Mouse (Mus musculus): Measurements from ENCODE around the gene Wfdc8. TPM values are rescaled to one million over a fixed set of nuclear protein-coding genes. Genes with fewer than 3 reads are reported as not detected.

Gene Wfdc8
- total and polyA plus RNA-seq, 2 experiments from 2014 or later: not detected

GRCm38 (mm10) chr2:164621775-164622174 is 8.3 kb upstream of the Wfdc8 start:
- no peak overlapping the region for H3K9ac ChIP-seq
- H3K36me3 ChIP-seq (ENCODE audit: insufficient read depth): no peaks in the 10 kb centered on the region
- DNase-seq: no peak
- 84% methylated on average over 4 of the region's 4 CpGs for WGBS
- no peaks in the 10 kb centered on the region for H3K9me3 ChIP-seq (ENCODE audit: low read length)
- H3K27me3 ChIP-seq (ENCODE audit: insufficient read depth, low read length): no peaks in the 10 kb centered on the region
- TF ChIP-seq CTCF (IDR thresholded peaks at IDR 0.05; ENCODE audit: low read depth): no peak
- H3K4me2 ChIP-seq (ENCODE audit: low read depth): no peak overlapping the region
- H3K4me1 ChIP-seq (ENCODE audit: insufficient read depth): no peaks in the 10 kb centered on the region
- no peak for ATAC-seq
- H3K4me3 ChIP-seq (ENCODE audit: low read depth, low read length): no peak overlapping the region
- H3K27ac ChIP-seq (ENCODE audit: low read depth, low read length): no peak overlapping the region

GRCm38 (mm10) chr2:164619050-164619449 is 5.6 kb upstream of the Wfdc8 start:
- Histone ChIP-seq H3K9me3 (ENCODE audit: low read length) (no peaks in the 10 kb centered on the region), H3K4me1 (ENCODE audit: insufficient read depth) (no peaks in the 10 kb centered on the region), H3K9ac (no peak overlapping the region), H3K4me3 (ENCODE audit: low read depth, low read length) (no peak overlapping the region), H3K27me3 (ENCODE audit: insufficient read depth, low read length) (no peaks in the 10 kb centered on the region), H3K36me3 (ENCODE audit: insufficient read depth) (no peaks in the 10 kb centered on the region), H3K27ac (ENCODE audit: low read depth, low read length) (no peak overlapping the region), H3K4me2 (ENCODE audit: low read depth) (no peak overlapping the region)
- no peak for TF ChIP-seq CTCF (IDR thresholded peaks at IDR 0.05; ENCODE audit: low read depth)
- no peak for DNase-seq
- WGBS: 88% methylated on average over 5 of the region's 5 CpGs
- no peak for ATAC-seq

GRCm38 (mm10) chr2:164615386-164615785 is 2.0 kb upstream of the Wfdc8 start:
- no peak overlapping the region for H3K27ac ChIP-seq (ENCODE audit: low read depth, low read length)
- no peaks in the 10 kb centered on the region for H3K27me3 ChIP-seq (ENCODE audit: insufficient read depth, low read length)
- 88% methylated on average over 3 of the region's 3 CpGs for WGBS
- no peaks in the 10 kb centered on the region for H3K9me3 ChIP-seq (ENCODE audit: low read length)
- no peaks in the 10 kb centered on the region for H3K36me3 ChIP-seq (ENCODE audit: insufficient read depth)
- no peak overlapping the region for H3K4me2 ChIP-seq (ENCODE audit: low read depth)
- ATAC-seq: no peak
- no peak for DNase-seq
- no peak for TF ChIP-seq CTCF (IDR thresholded peaks at IDR 0.05; ENCODE audit: low read depth)
- H3K9ac ChIP-seq: no peak overlapping the region
- no peak overlapping the region for H3K4me3 ChIP-seq (ENCODE audit: low read depth, low read length)
- H3K4me1 ChIP-seq (ENCODE audit: insufficient read depth): no peaks in the 10 kb centered on the region

- Histone ChIP-seq H3K4me1 (ENCODE audit: insufficient read depth) (no peaks in the 10 kb centered on the region), H3K36me3 (ENCODE audit: insufficient read depth) (no peaks in the 10 kb centered on the region), H3K27me3 (ENCODE audit: insufficient read depth, low read length) (no peaks in the 10 kb centered on the region), H3K4me2 (ENCODE audit: low read depth) (no peak overlapping the region), H3K9ac (no peak overlapping the region), H3K4me3 (ENCODE audit: low read depth, low read length) (no peak overlapping the region), H3K27ac (ENCODE audit: low read depth, low read length) (no peak overlapping the region), H3K9me3 (ENCODE audit: low read length) (no peaks in the 10 kb centered on the region)
- no peak for ATAC-seq
- WGBS: 85% methylated on average over 6 of the region's 6 CpGs
- DNase-seq: no peak
- no peak for TF ChIP-seq CTCF (IDR thresholded peaks at IDR 0.05; ENCODE audit: low read depth)
Measured at GRCm38 (mm10) chr2:164608781-164609180, 4.6 kb downstream of the Wfdc8 start.

GRCm38 (mm10) chr2:164604411-164604810 is 9.0 kb downstream of the Wfdc8 start:
- Histone ChIP-seq H3K27ac (ENCODE audit: low read depth, low read length) (no peak overlapping the region), H3K36me3 (ENCODE audit: insufficient read depth) (no peaks in the 10 kb centered on the region), H3K4me1 (ENCODE audit: insufficient read depth) (no peaks in the 10 kb centered on the region), H3K27me3 (ENCODE audit: insufficient read depth, low read length) (no peaks in the 10 kb centered on the region), H3K4me3 (ENCODE audit: low read depth, low read length) (no peak overlapping the region), H3K9ac (no peak overlapping the region), H3K9me3 (ENCODE audit: low read length) (no peaks in the 10 kb centered on the region), H3K4me2 (ENCODE audit: low read depth) (no peak overlapping the region)
- no peak for TF ChIP-seq CTCF (IDR thresholded peaks at IDR 0.05; ENCODE audit: low read depth)
- DNase-seq (no peak), ATAC-seq (no peak)
- WGBS: 85% methylated on average over 8 of the region's 8 CpGs

GRCm38 (mm10) chr2:164603482-164603881 is 9.9 kb downstream of the Wfdc8 start:
- Histone ChIP-seq H3K4me3 (ENCODE audit: low read depth, low read length) (no peak overlapping the region), H3K4me1 (ENCODE audit: insufficient read depth) (no peaks in the 10 kb centered on the region), H3K4me2 (ENCODE audit: low read depth) (no peak overlapping the region), H3K27me3 (ENCODE audit: insufficient read depth, low read length) (no peaks in the 10 kb centered on the region), H3K27ac (ENCODE audit: low read depth, low read length) (no peak overlapping the region), H3K9ac (no peak overlapping the region), H3K36me3 (ENCODE audit: insufficient read depth) (no peaks in the 10 kb centered on the region), H3K9me3 (ENCODE audit: low read length) (no peaks in the 10 kb centered on the region)
- ATAC-seq (no peak), DNase-seq (no peak)
- no peak for TF ChIP-seq CTCF (IDR thresholded peaks at IDR 0.05; ENCODE audit: low read depth)
- WGBS: 95% methylated on average over 3 of the region's 3 CpGs

- DNase-seq (no peak), ATAC-seq (no peak)
- no peak overlapping the region for H3K9ac ChIP-seq
- H3K36me3 ChIP-seq (ENCODE audit: insufficient read depth): no peaks in the 10 kb centered on the region
- H3K4me1 ChIP-seq (ENCODE audit: insufficient read depth): no peaks in the 10 kb centered on the region
- no peaks in the 10 kb centered on the region for H3K9me3 ChIP-seq (ENCODE audit: low read length)
- H3K4me3 ChIP-seq (ENCODE audit: low read depth, low read length): no peak overlapping the region
- no peak overlapping the region for H3K4me2 ChIP-seq (ENCODE audit: low read depth)
- no peak overlapping the region for H3K27ac ChIP-seq (ENCODE audit: low read depth, low read length)
- no peak for TF ChIP-seq CTCF (IDR thresholded peaks at IDR 0.05; ENCODE audit: low read depth)
- H3K27me3 ChIP-seq (ENCODE audit: insufficient read depth, low read length): no peaks in the 10 kb centered on the region
- 75% methylated on average over 3 of the region's 3 CpGs for WGBS
Measured at GRCm38 (mm10) chr2:164600179-164600578, 13.2 kb downstream of the Wfdc8 start.

- Histone ChIP-seq H3K27ac (ENCODE audit: low read depth, low read length) (no peak within 1 kb of the TSS), H3K9ac (no peak within 1 kb of the TSS), H3K4me3 (ENCODE audit: low read depth, low read length) (no peak within 1 kb of the TSS), H3K36me3 (ENCODE audit: insufficient read depth) (no peaks in the 10 kb centered on the region), H3K4me1 (ENCODE audit: insufficient read depth) (no peaks in the 10 kb centered on the region), H3K9me3 (ENCODE audit: low read length) (no peaks in the 10 kb centered on the region), H3K27me3 (ENCODE audit: insufficient read depth, low read length) (no peaks in the 10 kb centered on the region), H3K4me2 (ENCODE audit: low read depth) (no peak within 1 kb of the TSS)
- no peak for TF ChIP-seq CTCF (IDR thresholded peaks at IDR 0.05; ENCODE audit: low read depth)
- DNase-seq (no peak), ATAC-seq (no peak)
- 84% methylated on average over 4 of the region's 4 CpGs for WGBS
Measured at GRCm38 (mm10) chr2:164593494-164593893, 19.9 kb downstream of the Wfdc8 start, which contains the start of gene Eppin. TSS of gene Eppin (minus strand) at chr2:164593594.

All from forebrain, postnatal 0 days (tissue).